Mouse (Mus musculus) liver, embryonic 11.5 days (tissue): ENCODE data around the gene Upp2. TPM values are rescaled to one million over a fixed set of nuclear protein-coding genes. Genes with fewer than 3 reads are reported as not detected.

Experiments
- ATAC-seq: fragments of 200-750 bp; cut with Nextera tagmentation; replicated peaks from 2 replicates; pipeline ENCODE4 v1.8.0; 2017; ENCODE audit warnings: moderate number of reproducible peaks, mild to moderate bottlenecking, moderate TSS enrichment, moderate library complexity; ENCODE audit not compliant: low FRiP score
- DNase-seq: peaks from one replicate; pipeline ENCODE4 v3.0.0-alpha.2; 2017; ENCODE audit warnings: low spot score
- H3K27ac ChIP-seq: fragments of 300-500 bp; sonication (generic); 2 replicates; pipeline ENCODE4 v1.5.1; 2014; ENCODE audit warnings: mild to moderate bottlenecking, low read depth, low read length, control low read depth
- H3K27me3 ChIP-seq: fragments of 300-500 bp; sonication (generic); replicated peaks from 2 replicates; pipeline ENCODE4 v1.6.1; 2014; ENCODE audit warnings: low read length, mixed read lengths; ENCODE audit not compliant: control insufficient read depth, insufficient read depth
- H3K36me3 ChIP-seq: fragments of 300-500 bp; sonication (generic); 2 replicates; pipeline ENCODE4 v1.6.1; 2014; ENCODE audit warnings: mild to moderate bottlenecking, low read length, moderate library complexity, mixed read lengths; ENCODE audit not compliant: control insufficient read depth, insufficient read depth
- H3K4me1 ChIP-seq: fragments of 300-500 bp; sonication (generic); replicated peaks from 2 replicates; pipeline ENCODE4 v1.6.1; 2014; ENCODE audit warnings: low read length, mixed read lengths; ENCODE audit not compliant: control insufficient read depth, insufficient read depth
- H3K4me2 ChIP-seq: fragments of 300-500 bp; sonication (generic); 2 replicates; pipeline ENCODE4 v1.6.1; 2014; ENCODE audit warnings: mild to moderate bottlenecking, control low read depth, moderate library complexity
- H3K4me3 ChIP-seq: fragments of 300-500 bp; sonication (generic); 2 replicates; pipeline ENCODE4 v1.5.1; 2014; ENCODE audit warnings: low read depth, low read length, control low read depth
- H3K9ac ChIP-seq: fragments of 300-500 bp; sonication (generic); 2 replicates; pipeline ENCODE4 v1.6.1; 2014; ENCODE audit warnings: low read depth, low read length, control low read depth
- H3K9me3 ChIP-seq: fragments of 300-500 bp; sonication (generic); 2 replicates; pipeline ENCODE4 v1.6.1; 2016; ENCODE audit warnings: low read length, inconsistent platforms, mixed read lengths; ENCODE audit not compliant: control insufficient read depth
- WGBS: fragments of 180-500 bp; shearing (Covaris S2); extraction: QIAGEN DNeasy Blood & Tissue Kit; methylation state at CpG from one replicate; pipeline ENCODE4 v1.1.7; 2014; 5-methylcytosine and 5-hydroxymethylcytosine counted together
- polyA plus RNA-seq: library from polyadenylated mRNA; unstranded; fragments of >200 nt; fragmentation: Nextera tagmentation; extraction: Ambion mirVana; gene quantifications from 2 replicates; pipeline ENCODE4 v1.2.1, GENCODE M21; 2014

The Upp2 gene
- polyA plus RNA-seq, 1 experiment from 2014 or later, result 4.8 TPM

DNA sequence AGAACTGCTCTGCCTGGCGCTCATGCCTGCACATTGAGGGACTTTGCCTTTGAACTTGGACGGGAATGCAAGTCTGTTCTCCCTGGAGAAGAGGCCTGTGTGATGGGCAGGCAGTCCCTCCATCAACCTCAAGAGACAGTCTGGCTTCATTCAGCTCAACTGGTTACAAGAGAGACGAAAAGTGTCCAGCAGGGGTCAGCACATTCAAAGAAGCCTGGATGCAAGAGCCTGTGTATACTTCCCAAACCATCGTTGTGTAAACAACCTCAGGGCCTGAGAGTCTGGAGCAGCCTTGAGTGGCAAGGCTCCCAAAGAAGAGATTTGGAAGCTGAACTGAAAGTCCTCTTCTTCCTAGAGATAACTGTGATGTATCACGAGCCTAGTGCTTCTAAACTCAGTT, 132.8 kb downstream of the Upp2 start:
- no peak for ATAC-seq
- Histone ChIP-seq H3K4me3 (no peak overlapping the region), H3K27me3 (no peaks in the 10 kb centered on the region), H3K4me2 (no peak overlapping the region), H3K27ac (no peak overlapping the region), H3K4me1 (no peaks in the 10 kb centered on the region), H3K9me3 (no peaks in the 10 kb centered on the region), H3K36me3 (no peaks in the 10 kb centered on the region), H3K9ac (no peak overlapping the region)
- DNase-seq, result peak; percentile 46
- 31% methylated on average over 5 of the region's 5 CpGs for WGBS

DNA sequence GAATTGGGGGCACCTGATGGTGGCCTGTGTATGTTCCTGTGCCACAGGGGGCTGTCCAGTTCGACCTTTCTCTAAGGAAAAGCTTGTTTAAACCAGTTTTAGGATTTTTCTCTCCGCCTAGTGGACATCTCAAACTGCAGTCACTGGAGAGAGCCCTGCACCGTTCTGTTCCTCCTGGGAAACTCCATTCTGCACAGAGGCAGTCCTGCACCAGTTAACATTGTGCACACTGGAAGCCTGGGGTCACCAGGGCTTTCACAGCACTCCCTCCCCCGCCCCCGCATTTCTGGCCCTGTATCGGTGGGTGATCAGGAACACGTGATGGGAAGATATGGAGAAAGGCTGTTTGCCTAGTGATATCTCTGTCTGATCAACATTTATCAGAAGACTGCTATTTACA, 133.3 kb downstream of the Upp2 start:
- Histone ChIP-seq H3K4me1 (no peaks in the 10 kb centered on the region), H3K4me3 (no peak overlapping the region), H3K4me2 (no peak overlapping the region), H3K27me3 (no peaks in the 10 kb centered on the region), H3K9ac (no peak overlapping the region), H3K36me3 (no peaks in the 10 kb centered on the region), H3K27ac (no peak overlapping the region), H3K9me3 (no peaks in the 10 kb centered on the region)
- WGBS, result 56% methylated on average over 7 of the region's 7 CpGs
- ATAC-seq, result no peak
- DNase-seq, result no peak

DNA sequence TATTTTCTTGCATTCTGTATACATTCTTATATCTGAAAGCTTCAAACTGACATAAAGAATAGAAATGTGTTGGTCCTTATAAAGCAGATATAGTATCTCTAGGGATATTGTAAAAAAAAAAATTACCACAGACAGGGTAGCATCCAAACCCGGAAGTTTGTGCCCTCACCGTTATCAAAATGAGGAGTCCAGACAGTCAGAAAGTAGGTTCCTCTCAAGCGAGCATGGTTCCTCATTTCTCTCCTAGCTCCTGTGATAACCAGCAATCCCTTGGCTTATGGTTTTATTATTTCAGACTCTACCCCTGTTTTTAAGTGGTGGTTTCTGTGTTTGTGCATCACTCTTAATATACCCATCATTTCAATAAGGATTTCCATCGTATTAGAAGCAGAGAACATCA, 134.5 kb downstream of the Upp2 start:
- H3K4me3 ChIP-seq, result no peak overlapping the region
- H3K9me3 ChIP-seq, result no peaks in the 10 kb centered on the region
- ATAC-seq (no peak), DNase-seq (no peak)
- H3K36me3 ChIP-seq, result no peaks in the 10 kb centered on the region
- no peaks in the 10 kb centered on the region for H3K27me3 ChIP-seq
- no peak overlapping the region for H3K4me2 ChIP-seq
- H3K4me1 ChIP-seq, result no peaks in the 10 kb centered on the region
- no peak overlapping the region for H3K9ac ChIP-seq
- no peak overlapping the region for H3K27ac ChIP-seq
- 69% methylated on average over 4 of the region's 4 CpGs for WGBS

DNA sequence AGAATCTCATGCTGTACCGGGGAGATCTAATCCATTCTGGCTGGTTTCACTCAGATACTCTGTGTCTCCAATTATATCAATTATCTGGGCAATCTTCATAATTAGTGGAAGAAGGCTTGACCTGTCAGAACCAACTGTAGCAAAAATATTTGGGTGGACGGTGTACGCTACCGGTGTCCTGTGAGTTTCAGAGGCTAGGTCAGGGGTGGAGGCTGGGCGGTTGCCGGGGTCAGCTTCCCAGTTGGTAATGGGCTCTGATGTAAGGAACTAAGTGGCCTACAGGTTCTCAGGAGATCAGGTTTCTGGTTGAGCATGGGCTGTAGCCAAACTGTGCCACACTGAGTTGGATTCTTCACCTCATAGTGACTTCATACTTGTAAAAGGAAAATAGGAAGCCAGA, 136.1 kb downstream of the Upp2 start:
- Histone ChIP-seq H3K4me2 (no peak overlapping the region), H3K9me3 (no peaks in the 10 kb centered on the region), H3K27ac (no peak overlapping the region), H3K36me3 (no peaks in the 10 kb centered on the region), H3K4me1 (no peaks in the 10 kb centered on the region), H3K27me3 (no peaks in the 10 kb centered on the region), H3K9ac (no peak overlapping the region), H3K4me3 (no peak overlapping the region)
- WGBS, result 90% methylated on average over 6 of the region's 6 CpGs
- no peak for ATAC-seq
- no peak for DNase-seq

DNA sequence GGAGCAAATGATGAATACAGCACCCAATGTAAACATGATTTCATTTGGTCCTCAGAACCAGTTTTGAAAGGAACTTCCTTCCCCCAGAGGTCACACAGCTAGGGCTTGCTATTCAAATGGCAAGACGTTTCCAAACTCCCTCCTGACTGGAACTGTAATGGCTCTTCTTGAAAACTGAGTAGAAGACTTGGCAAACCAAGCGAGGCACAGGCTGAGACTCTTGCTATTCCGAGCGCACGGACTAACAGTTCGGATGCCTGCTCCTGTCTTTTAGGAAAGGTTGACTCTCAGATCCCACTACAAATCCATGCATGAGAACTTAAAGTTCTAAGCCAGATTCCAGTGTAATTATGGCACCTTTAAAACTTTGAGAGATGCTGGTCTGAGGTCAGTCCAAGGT, 136.5 kb downstream of the Upp2 start:
- Histone ChIP-seq H3K9me3 (no peaks in the 10 kb centered on the region), H3K4me2 (no peak overlapping the region), H3K4me3 (no peak overlapping the region), H3K27ac (no peak overlapping the region), H3K9ac (no peak overlapping the region), H3K4me1 (no peaks in the 10 kb centered on the region), H3K27me3 (no peaks in the 10 kb centered on the region), H3K36me3 (no peaks in the 10 kb centered on the region)
- no peak for DNase-seq
- 78% methylated on average over 6 of the region's 6 CpGs for WGBS
- ATAC-seq, result no peak

DNA sequence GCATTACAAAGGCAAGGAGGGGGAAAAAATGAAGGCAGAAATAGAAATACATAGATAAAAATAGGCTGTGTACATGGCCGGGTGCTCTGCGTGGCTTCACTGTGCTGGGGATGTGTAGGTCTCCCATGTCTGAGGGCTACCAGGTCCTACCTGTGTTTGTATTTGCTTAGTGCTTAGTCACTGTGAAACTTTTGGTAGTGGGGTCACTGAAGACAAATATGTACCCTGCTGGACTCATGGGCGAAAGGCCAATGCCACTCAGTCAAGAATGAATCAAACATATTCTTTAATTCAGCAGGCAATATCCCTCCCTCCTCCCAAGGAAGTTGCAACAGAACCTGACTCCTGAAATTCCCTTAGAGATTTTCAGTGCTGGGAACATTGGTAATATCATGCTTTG, 137.5 kb downstream of the Upp2 start:
- H3K4me3 ChIP-seq, result no peak overlapping the region
- ATAC-seq (no peak), DNase-seq (no peak)
- H3K9me3 ChIP-seq, result no peaks in the 10 kb centered on the region
- H3K9ac ChIP-seq, result no peak overlapping the region
- H3K27ac ChIP-seq, result no peak overlapping the region
- no peaks in the 10 kb centered on the region for H3K36me3 ChIP-seq
- no peaks in the 10 kb centered on the region for H3K4me1 ChIP-seq
- H3K4me2 ChIP-seq, result no peak overlapping the region
- no peaks in the 10 kb centered on the region for H3K27me3 ChIP-seq
- 83% methylated on average over 3 of the region's 3 CpGs for WGBS

DNA sequence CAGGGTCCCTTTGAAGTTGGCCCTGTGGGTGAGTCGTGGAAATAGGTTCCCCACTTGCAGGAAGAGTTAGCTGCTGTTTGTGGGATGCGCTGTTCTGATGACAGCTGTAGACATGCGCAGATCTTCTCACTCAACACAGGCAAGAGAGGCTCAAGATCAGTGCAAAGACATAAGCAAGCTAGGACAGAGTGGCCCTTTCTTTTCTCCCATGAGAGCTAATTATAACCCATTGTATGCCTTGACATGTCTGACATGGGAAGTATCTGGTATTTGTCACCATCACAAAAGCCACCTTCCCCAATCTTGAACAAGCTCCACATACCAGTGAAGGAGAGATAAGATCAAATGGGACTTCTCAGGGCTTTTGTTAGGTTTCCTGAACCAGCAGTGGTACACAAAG, 140.6 kb downstream of the Upp2 start:
- ATAC-seq (no peak), DNase-seq (no peak)
- no peak overlapping the region for H3K9ac ChIP-seq
- 81% methylated on average over 3 of the region's 3 CpGs for WGBS
- H3K27me3 ChIP-seq, result no peaks in the 10 kb centered on the region
- no peaks in the 10 kb centered on the region for H3K4me1 ChIP-seq
- H3K27ac ChIP-seq, result no peak overlapping the region
- H3K9me3 ChIP-seq, result no peaks in the 10 kb centered on the region
- no peaks in the 10 kb centered on the region for H3K36me3 ChIP-seq
- H3K4me2 ChIP-seq, result no peak overlapping the region
- H3K4me3 ChIP-seq, result no peak overlapping the region

DNA sequence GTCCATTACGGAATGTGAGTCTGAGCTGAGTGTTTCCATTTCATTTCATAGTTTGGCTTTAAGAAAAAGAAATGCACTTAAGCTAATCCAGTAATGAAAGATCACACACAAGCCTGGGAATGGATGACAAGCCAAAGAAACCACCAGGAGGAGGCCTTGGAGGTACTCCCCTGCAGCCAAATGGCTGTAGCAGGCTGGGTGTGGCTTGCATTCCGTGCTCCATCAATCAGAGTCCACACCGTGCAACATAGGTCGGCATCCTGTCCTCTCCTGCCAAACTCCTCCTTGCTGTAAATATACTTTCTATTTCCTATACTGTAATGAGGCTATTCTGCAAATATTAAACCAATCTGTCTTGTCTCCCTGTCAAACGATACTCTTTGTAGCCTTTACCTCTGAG, 143.1 kb downstream of the Upp2 start:
- no peaks in the 10 kb centered on the region for H3K4me1 ChIP-seq
- H3K9me3 ChIP-seq, result no peaks in the 10 kb centered on the region
- 73% methylated on average over 5 of the region's 5 CpGs for WGBS
- no peak overlapping the region for H3K27ac ChIP-seq
- H3K4me2 ChIP-seq, result no peak overlapping the region
- H3K9ac ChIP-seq, result no peak overlapping the region
- no peaks in the 10 kb centered on the region for H3K36me3 ChIP-seq
- DNase-seq, result no peak
- H3K4me3 ChIP-seq, result no peak overlapping the region
- ATAC-seq, result no peak
- no peaks in the 10 kb centered on the region for H3K27me3 ChIP-seq

DNA sequence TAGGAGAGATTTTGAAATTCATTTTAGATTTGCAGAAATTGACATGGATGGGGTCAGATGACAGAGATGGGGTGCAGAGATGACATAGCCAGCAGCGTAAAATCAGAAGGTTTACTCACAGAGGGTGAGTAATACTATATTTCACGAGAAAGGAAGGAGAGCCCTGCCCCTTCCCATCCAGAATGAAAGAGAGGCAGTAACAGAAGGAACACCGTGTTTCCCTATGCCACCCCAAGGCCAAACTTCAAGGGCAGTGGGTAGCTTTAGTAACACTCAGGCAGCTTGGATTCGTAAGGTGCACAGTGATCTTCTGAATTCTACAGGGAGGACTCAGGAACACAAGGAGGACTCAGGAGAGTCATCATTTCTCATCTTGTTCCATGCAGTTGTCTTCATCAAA, 144.0 kb downstream of the Upp2 start:
- no peak overlapping the region for H3K4me3 ChIP-seq
- no peak for ATAC-seq
- no peaks in the 10 kb centered on the region for H3K9me3 ChIP-seq
- no peak overlapping the region for H3K9ac ChIP-seq
- 80% methylated on average over 4 of the region's 4 CpGs for WGBS
- no peak overlapping the region for H3K4me2 ChIP-seq
- no peak overlapping the region for H3K27ac ChIP-seq
- H3K27me3 ChIP-seq, result no peaks in the 10 kb centered on the region
- no peaks in the 10 kb centered on the region for H3K4me1 ChIP-seq
- H3K36me3 ChIP-seq, result no peaks in the 10 kb centered on the region
- DNase-seq, result no peak
